Mouse (Mus musculus) hindbrain, embryonic 15.5 days (tissue): ENCODE results near the gene Trappc6b. TPM values are rescaled to one million over a fixed set of nuclear protein-coding genes. Genes with fewer than 3 reads are reported as not detected.

Experiments used
- ATAC-seq: fragments of 200-750 bp; cut with Nextera tagmentation; 2 replicates; pipeline ENCODE4 v1.8.0; 2017; ENCODE audit warnings: low read depth, moderate number of reproducible peaks, moderate TSS enrichment; ENCODE audit not compliant: low FRiP score
- H3K27ac ChIP-seq: fragments of 300-500 bp; sonication (generic); replicated peaks from 2 replicates; pipeline ENCODE4 v1.5.1; 2015; ENCODE audit warnings: mild to moderate bottlenecking, inconsistent platforms
- H3K27me3 ChIP-seq: fragments of 300-500 bp; sonication (generic); 2 replicates; pipeline ENCODE4 v1.6.1; 2015; ENCODE audit warnings: control low read depth, inconsistent platforms
- H3K36me3 ChIP-seq: fragments of 300-500 bp; sonication (generic); 2 replicates; pipeline ENCODE4 v1.6.1; 2015; ENCODE audit warnings: control low read depth, inconsistent platforms
- H3K4me1 ChIP-seq: fragments of 300-500 bp; sonication (generic); replicated peaks from 2 replicates; pipeline ENCODE4 v1.6.1; 2015; ENCODE audit warnings: control low read depth, inconsistent platforms
- H3K4me2 ChIP-seq: fragments of 300-500 bp; sonication (generic); 2 replicates; pipeline ENCODE4 v1.6.1; 2015; ENCODE audit warnings: moderate library complexity, mild to moderate bottlenecking, inconsistent platforms
- H3K4me3 ChIP-seq: fragments of 300-500 bp; sonication (generic); 2 replicates; pipeline ENCODE4 v1.5.1; 2015; ENCODE audit warnings: mild to moderate bottlenecking, inconsistent platforms
- H3K9ac ChIP-seq: fragments of 300-500 bp; sonication (generic); 2 replicates; pipeline ENCODE4 v1.6.1; 2015; ENCODE audit warnings: inconsistent platforms
- H3K9me3 ChIP-seq: fragments of 300-500 bp; sonication (generic); 2 replicates; pipeline ENCODE4 v1.6.1; 2016; ENCODE audit warnings: control low read depth, inconsistent platforms
- WGBS: fragments of 180-500 bp; shearing (Covaris S2); methylation state at CpG from one replicate; pipeline ENCODE4 v1.1.7; 2015; 5-methylcytosine and 5-hydroxymethylcytosine counted together
- polyA plus RNA-seq: library from polyadenylated mRNA; unstranded; fragments of >200 nt; fragmentation: Nextera tagmentation; extraction: Ambion mirVana; gene quantifications from 2 replicates; pipeline ENCODE4 v1.2.1, GENCODE M21; 2015

Trappc6b gene
- polyA plus RNA-seq, 1 experiment from 2014 or later = 153 TPM

DNA sequence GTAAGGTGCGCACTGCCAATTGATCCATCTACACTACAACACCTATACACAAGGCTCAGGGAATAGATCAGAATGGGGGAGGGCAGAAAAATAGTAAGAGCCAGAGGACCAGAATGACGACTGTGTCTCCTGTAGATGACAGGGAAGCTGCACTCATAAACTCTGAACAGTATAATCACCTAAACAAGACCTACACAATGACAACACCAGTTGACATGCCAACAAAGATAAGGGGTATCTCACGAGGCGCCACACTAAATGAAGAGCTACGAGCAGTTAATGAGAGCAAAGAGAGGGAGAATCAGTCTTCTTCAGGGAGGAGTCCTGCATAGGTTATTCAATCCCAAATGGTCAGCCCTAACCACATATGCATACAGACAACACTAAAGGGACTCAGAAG lies 8.1 kb downstream of the Trappc6b start:
- Histone ChIP-seq H3K27me3 (no peaks in the 10 kb centered on the region), H3K4me3 (no peak overlapping the region), H3K27ac (no peak overlapping the region), H3K36me3 (peaks cover 3% of the 10 kb centered on the region), H3K9ac (no peak overlapping the region), H3K4me1 (peaks cover 8% of the 10 kb centered on the region), H3K9me3 (no peaks in the 10 kb centered on the region), H3K4me2 (no peak overlapping the region)
- WGBS = 97% methylated on average over 5 of the region's 5 CpGs
- no peak for ATAC-seq

DNA sequence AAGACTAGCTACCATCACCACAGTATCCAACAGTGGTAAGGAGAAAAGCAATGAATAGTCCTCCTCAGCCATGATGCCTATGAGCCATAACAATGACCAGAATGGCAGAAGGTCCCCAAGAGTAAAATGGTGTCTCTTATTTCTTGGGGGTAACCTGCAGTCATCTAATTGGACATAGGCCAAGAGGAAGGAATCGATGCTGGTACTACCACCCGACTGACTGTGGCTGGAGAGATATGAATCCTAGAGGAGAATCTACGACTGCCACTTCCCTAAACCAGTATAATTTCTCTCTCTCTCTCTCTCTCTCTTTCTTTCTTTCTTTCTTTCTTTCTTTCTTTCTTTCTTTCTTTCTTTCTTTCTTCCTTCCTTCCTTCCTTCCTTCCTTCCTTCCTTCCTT lies 8.8 kb downstream of the Trappc6b start:
- 97% methylated on average over 3 of the region's 3 CpGs for WGBS
- no peak overlapping the region for H3K4me2 ChIP-seq
- no peak overlapping the region for H3K9ac ChIP-seq
- H3K27me3 ChIP-seq = no peaks in the 10 kb centered on the region
- H3K27ac ChIP-seq = no peak overlapping the region
- H3K4me1 ChIP-seq = peaks cover 3% of the 10 kb centered on the region; the same call in 1 of the 2 replicates
- no peak overlapping the region for H3K4me3 ChIP-seq
- no peak for ATAC-seq
- no peaks in the 10 kb centered on the region for H3K9me3 ChIP-seq
- peaks cover 6% of the 10 kb centered on the region for H3K36me3 ChIP-seq

DNA sequence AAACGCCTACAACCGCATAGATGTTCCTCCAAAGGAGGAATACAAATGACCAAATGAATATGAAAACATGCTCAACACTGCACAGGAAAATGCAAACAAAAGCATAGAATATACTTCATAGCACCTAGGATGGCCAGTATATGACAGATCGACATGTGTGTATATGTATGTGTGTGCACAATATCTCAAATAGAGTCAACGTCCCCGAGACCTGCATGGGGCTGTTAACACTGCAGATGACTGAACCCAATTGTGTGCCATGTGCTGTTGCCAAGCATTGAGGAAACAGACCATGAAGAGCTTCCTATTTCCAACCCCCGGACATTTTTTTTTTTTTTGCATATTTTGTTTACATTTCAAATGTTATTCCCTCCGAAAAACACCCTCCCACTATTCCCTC lies 20.4 kb downstream of the Trappc6b start:
- H3K27ac ChIP-seq = no peak overlapping the region
- no peaks in the 10 kb centered on the region for H3K9me3 ChIP-seq
- H3K9ac ChIP-seq = no peak overlapping the region
- no peak for ATAC-seq
- peaks cover 37% of the 10 kb centered on the region for H3K36me3 ChIP-seq
- WGBS = 37% methylated on average over 7 of the region's 7 CpGs
- H3K4me1 ChIP-seq = no peaks in the 10 kb centered on the region
- no peaks in the 10 kb centered on the region for H3K27me3 ChIP-seq
- H3K4me3 ChIP-seq = no peak overlapping the region
- H3K4me2 ChIP-seq = no peak overlapping the region

DNA sequence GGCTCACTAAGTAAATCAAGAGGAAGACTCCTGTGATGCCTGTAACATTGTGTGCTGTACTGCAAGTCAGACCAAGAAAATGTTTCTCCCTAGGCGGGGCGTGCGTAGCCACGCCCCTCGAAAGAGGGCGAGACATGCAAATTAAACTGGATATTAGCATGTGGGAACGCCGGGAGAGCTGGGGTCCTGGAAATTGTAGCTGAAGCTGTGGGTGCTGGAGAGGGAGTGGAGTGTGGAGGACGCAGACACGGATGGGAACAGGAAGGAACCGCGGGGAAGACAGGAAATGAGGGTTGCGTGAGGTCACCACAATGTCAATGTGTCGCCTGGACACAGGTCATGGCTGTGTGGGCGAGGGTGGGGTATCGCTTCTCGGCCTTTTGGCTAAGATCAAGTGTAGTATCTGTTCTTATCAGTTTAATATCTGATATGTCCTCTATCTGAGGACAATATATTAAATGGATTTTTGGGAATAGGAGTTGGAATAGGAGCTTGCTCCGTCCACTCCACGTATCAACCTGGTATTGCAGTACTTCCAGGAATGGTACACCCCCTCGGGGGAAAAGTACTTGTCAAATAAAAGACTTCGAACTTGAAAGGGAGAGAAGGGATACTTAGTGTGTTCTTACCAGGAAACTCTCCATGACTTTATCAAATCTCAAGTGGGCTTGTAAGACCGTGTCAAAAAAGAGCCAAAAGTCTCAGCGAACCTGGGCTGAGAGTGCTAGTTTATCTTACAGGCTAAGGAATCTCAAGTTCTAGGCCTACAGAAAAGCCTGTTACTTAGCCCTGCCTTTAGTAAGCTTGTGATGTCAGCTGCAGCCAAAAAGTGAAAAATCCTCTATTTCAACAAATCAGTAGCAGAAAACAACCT lies 21.1 kb downstream of the Trappc6b start:
- H3K9ac ChIP-seq = no peak overlapping the region
- H3K27me3 ChIP-seq = no peaks in the 10 kb centered on the region
- 0 out of 2 replicates have a peak overlapping the region, but pooled peaks have one; percentile 0 for H3K4me3 ChIP-seq
- peaks cover 32% of the 10 kb centered on the region for H3K36me3 ChIP-seq
- H3K27ac ChIP-seq = peak overlapping the region; percentile 68; the same call in 1 of the 2 replicates
- H3K9me3 ChIP-seq = no peaks in the 10 kb centered on the region
- peak; percentile 79 for ATAC-seq
- WGBS = 4% methylated on average over 23 of the region's 23 CpGs
- H3K4me2 ChIP-seq = peak overlapping the region; percentile 42
- no peaks in the 10 kb centered on the region for H3K4me1 ChIP-seq

DNA sequence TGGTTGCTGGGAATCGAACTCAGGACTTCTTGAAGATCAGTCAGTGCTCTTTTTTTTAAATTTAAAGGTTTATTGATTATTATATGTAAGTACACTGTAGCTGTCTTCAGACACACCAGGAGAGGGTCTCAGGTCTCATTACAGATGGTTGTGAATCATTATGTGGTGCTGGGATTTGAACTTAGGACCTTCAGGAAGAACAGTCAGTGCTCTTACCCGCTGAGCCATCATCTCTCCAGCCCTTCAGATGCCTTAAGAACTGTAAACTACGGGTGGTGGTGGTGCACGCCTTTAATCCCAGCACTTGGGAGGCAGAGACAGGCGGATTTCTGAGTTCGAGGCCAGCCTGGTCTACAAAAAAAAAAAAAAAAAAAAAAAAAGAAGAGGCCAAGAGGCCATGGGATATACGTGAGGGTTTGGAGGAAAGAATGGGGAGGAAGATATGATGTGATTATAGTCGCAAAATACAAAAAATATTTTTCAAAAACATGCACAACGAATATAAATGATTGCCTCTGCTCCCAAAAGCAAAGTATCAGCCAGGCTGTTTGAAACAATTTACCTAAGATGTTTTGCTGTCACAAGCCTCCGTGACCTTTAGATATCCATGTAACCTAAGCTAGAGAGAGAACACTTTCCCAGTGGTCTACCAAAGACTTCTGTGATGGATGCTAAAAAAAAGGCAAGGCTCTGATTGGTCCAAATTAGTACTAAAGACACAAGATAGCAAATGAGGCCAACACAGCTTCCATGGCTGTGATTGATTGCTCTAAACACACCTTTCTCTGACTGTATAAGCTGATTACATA lies 21.9 kb downstream of the Trappc6b start:
- no peaks in the 10 kb centered on the region for H3K4me1 ChIP-seq
- no peak overlapping the region for H3K9ac ChIP-seq
- H3K36me3 ChIP-seq = peaks cover 24% of the 10 kb centered on the region
- no peak; the same call in 1 of the 2 replicates for ATAC-seq
- 72% methylated on average over 10 of the region's 10 CpGs for WGBS
- H3K9me3 ChIP-seq = no peaks in the 10 kb centered on the region
- H3K4me2 ChIP-seq = peak overlapping the region; percentile 42; the same call in 1 of the 2 replicates
- H3K27ac ChIP-seq = no peak overlapping the region
- no peak overlapping the region for H3K4me3 ChIP-seq
- H3K27me3 ChIP-seq = no peaks in the 10 kb centered on the region

DNA sequence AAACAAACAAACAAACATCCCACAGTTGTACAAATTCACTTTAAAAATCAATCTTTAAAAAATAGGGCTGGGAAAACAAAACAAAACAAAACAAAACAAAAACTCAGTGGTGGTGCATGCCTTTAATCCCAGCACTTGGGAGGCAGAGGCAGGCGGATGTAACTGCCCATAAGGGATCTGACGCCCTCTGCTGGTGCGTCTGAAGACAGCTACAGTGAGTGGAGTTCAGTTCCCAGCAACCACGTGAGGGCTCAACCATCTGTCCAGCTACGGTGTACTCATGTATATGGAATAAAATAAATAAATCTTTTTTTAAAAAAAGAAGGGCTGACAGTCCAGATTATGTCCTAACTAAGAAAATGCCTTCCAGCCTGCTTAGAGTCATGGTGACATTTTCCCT lies 29.2 kb downstream of the Trappc6b start:
- H3K4me3 ChIP-seq = no peak overlapping the region
- H3K27me3 ChIP-seq = no peaks in the 10 kb centered on the region
- H3K4me1 ChIP-seq = no peaks in the 10 kb centered on the region
- H3K36me3 ChIP-seq = no peaks in the 10 kb centered on the region
- 68% methylated on average over 5 of the region's 5 CpGs for WGBS
- H3K27ac ChIP-seq = no peak overlapping the region
- no peak for ATAC-seq
- no peak overlapping the region for H3K4me2 ChIP-seq
- H3K9me3 ChIP-seq = no peaks in the 10 kb centered on the region
- H3K9ac ChIP-seq = no peak overlapping the region

DNA sequence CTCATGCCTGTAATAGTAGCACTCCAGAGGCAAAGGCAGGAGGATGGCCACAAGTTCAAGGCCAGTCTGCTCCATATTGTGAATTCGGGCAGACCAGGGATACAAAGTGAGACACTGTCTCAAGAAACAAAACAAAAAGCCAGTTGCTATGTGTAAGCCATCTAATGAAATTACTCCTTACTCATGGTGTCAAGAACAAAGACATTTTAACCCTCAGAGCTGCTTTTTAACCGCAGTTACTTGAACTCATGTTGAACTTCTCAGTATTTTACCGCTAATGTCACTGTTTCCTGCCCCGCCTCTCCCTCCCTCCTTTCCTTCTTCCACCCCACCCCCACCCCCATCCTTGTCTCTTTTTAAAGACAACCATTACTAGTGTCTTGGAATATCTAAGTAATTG lies 40.0 kb downstream of the Trappc6b start:
- H3K4me3 ChIP-seq = no peak overlapping the region
- H3K27ac ChIP-seq = no peak overlapping the region
- H3K9ac ChIP-seq = no peak overlapping the region
- no peaks in the 10 kb centered on the region for H3K27me3 ChIP-seq
- no peak for ATAC-seq
- no peaks in the 10 kb centered on the region for H3K9me3 ChIP-seq
- no peaks in the 10 kb centered on the region for H3K4me1 ChIP-seq
- peaks cover 42% of the 10 kb centered on the region for H3K36me3 ChIP-seq
- no peak overlapping the region for H3K4me2 ChIP-seq
- WGBS = 92% methylated on average over 4 of the region's 4 CpGs

DNA sequence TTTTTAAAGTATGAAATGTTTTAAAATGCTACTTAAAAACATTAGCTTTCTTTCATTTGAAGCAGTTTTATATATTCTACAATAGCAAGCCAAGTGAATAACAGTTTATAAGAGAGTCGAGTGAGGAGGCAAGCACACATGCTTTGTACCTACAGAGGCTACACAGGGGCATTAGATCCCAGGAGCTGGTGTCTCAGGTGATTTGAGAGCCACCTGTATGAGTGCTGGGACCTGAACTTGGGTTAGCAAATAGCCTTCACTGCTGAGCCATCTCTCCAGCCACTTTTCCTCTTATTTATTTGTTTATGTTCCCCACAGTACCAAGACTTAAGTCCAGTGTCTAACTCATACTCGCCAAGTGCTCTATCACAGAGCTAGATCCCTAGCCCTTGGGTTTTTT lies 41.4 kb downstream of the Trappc6b start:
- Histone ChIP-seq H3K4me2 (no peak overlapping the region), H3K9ac (no peak overlapping the region), H3K4me3 (no peak overlapping the region), H3K9me3 (no peaks in the 10 kb centered on the region), H3K36me3 (peaks cover 39% of the 10 kb centered on the region), H3K27me3 (no peaks in the 10 kb centered on the region), H3K27ac (no peak overlapping the region), H3K4me1 (no peaks in the 10 kb centered on the region)
- ATAC-seq = no peak
- 95% methylated on average over 2 of the region's 2 CpGs for WGBS

DNA sequence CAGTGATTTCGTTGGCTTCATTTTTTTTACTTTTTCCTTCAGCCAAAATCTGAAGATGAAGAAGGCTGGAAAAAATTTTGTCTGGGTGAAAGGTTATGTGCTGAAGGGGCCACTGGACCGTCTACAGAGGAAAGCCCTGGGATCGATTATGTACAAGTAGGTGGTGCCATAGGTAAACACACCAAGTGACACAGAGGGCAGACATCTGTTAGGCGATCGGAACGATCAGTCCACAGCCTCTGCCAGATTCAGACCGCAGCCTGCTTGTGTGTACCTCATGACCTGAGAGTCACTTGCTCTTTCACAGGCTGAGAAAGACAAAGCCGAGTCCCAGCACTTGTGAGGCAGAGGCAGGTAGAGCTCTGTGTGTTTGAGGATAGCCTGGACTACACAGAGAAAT lies 43.3 kb downstream of the Trappc6b start:
- no peak overlapping the region for H3K9ac ChIP-seq
- peaks cover 5% of the 10 kb centered on the region; the same call in 1 of the 2 replicates for H3K4me1 ChIP-seq
- H3K27me3 ChIP-seq = no peaks in the 10 kb centered on the region
- H3K4me3 ChIP-seq = no peak overlapping the region
- H3K4me2 ChIP-seq = no peak overlapping the region
- ATAC-seq = no peak
- H3K9me3 ChIP-seq = no peaks in the 10 kb centered on the region
- H3K36me3 ChIP-seq = peaks cover 31% of the 10 kb centered on the region
- 88% methylated on average over 8 of the region's 8 CpGs for whole genome bisulfite sequencing
- no peak overlapping the region for H3K27ac ChIP-seq

DNA sequence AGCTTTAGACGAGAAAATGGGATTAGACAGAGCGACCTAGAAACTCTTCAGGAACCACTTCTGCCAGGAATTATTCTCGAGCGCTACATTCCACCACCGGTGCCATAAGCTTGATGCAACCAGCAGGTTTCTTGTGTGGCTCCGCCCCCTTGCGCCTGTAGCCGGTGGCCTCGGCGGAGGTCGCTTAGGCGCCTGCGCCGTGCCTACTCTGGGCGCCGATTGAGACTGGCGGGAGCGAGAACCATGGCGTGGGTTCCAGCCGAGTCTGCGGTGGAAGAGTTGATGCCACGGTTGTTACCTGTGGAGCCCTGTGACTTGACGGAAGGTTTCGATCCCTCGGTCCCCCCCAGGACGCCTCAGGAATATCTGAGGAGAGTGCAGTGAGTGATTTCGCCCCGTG lies 48.0 kb downstream of the Trappc6b start, which contains the start of gene Gemin2:
Gene Gemin2 (plus strand): TSS at position 160 of the 400 bp plus-strand sequence.
- H3K9me3 ChIP-seq = no peaks in the 10 kb centered on the region
- H3K27ac ChIP-seq = peak within 1 kb of the TSS; percentile 80
- ATAC-seq = peak; percentile 78
- peak within 1 kb of the TSS; percentile 82 for H3K4me2 ChIP-seq
- under 1% methylated on average over 28 of the region's 28 CpGs for WGBS
- peak within 1 kb of the TSS; percentile 69 for H3K9ac ChIP-seq
- H3K4me1 ChIP-seq = peaks cover 37% of the 10 kb centered on the region
- peak within 1 kb of the TSS; percentile 90 for H3K4me3 ChIP-seq
- H3K27me3 ChIP-seq = no peaks in the 10 kb centered on the region
- peaks cover 7% of the 10 kb centered on the region; the same call in 1 of the 2 replicates for H3K36me3 ChIP-seq

DNA sequence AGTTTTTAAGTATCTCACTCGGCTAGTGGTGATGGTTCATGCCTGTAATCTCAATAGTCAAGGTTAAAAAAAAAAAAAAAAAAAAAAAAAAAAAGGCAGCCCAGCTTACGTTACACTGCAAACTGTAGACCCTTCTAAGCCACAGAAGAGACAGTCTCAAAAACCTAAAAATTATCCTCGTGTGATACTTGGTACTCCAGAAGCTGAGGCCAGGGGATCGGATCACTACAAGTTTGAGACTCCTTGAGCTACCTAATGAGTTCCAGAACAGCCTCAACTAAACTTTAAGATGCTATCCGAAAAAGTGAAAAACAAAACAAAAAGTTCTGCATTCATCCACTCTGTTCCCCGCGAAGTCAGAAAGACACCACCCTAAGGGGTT lies 48.6 kb downstream of the Trappc6b start:
- peak overlapping the region; percentile 80 for H3K27ac ChIP-seq

More for the DNA sequence above, 48.6 kb downstream of the Trappc6b start:
- no peak for ATAC-seq
- H3K9me3 ChIP-seq = no peaks in the 10 kb centered on the region
- H3K36me3 ChIP-seq = peaks cover 2% of the 10 kb centered on the region; the same call in 1 of the 2 replicates
- 3% methylated on average over 7 of the region's 7 CpGs for WGBS
- H3K4me1 ChIP-seq = peaks cover 42% of the 10 kb centered on the region
- peak overlapping the region; percentile 90 for H3K4me3 ChIP-seq
- no peaks in the 10 kb centered on the region for H3K27me3 ChIP-seq
- peak overlapping the region; percentile 69; the same call in 1 of the 2 replicates for H3K9ac ChIP-seq
- H3K4me2 ChIP-seq = peak overlapping the region; percentile 82
